In the genomic region with DNA sequence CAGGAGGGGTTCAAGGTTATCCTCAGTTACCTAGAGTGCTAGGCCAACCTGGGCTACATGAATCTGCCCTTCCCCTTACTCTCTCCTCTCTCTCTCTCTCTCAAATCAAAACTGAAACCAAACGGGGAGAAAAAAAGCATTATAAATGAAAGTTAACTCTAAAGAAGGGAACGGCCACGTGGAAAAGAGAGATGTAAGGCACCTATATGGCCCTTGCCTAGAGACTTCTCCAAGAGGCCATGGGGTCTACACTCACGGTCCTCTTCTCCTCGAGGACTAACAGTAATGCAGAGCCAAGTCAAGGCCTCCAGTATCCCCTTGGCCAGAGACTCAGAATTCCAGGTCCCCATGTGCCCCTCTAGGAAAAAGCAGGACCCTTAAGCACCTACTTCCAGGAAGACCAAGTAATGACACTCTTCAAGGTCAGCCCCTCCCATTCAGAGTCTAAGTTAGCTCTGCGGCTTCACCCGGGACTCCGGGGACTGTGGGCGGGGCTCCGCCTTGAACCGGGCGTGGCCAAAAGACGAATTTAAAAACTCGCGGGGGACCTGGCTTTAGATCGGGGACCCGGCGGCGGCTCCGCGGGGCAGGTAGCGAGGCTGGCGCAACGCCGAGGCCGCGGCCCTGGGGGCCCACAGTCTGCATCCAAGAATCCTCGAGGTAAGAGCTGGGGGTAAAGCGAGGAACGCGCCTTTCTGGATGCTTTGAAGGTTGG, we compare ENCODE assay signal across 8 mouse cellular contexts. TPM values are rescaled to one million over a fixed set of nuclear protein-coding genes. Genes with fewer than 3 reads are reported as not detected.
DNase-seq lines count a peak whose midpoint lies in the region; ATAC-seq and TF ChIP-seq lines count a peak whose summit lies in the region.

A gene (plus strand): TSS at position 558 of the 715 bp plus-strand sequence.

- H3K4me1 ChIP-seq in forebrain, embryonic 13.5 days: peaks cover 21% of the 10 kb centered on the region
- peaks cover 17% of the 10 kb centered on the region for H3K4me1 ChIP-seq in hindbrain, embryonic 12.5 days
- peaks cover 17% of the 10 kb centered on the region; the same call in 1 of the 2 replicates for H3K4me1 ChIP-seq in limb, embryonic 12.5 days (replicated peaks)
- H3K4me1 ChIP-seq in midbrain, embryonic 11.5 days (ENCODE audit: control insufficient read depth, insufficient read depth, low read length): peaks cover 8% of the 10 kb centered on the region

- H3K4me3 ChIP-seq in layer of hippocampus, adult 2 months: peak within 1 kb of the TSS; percentile 61
- H3K4me3 ChIP-seq in forebrain, embryonic 13.5 days: peak within 1 kb of the TSS; percentile 59
- peak within 1 kb of the TSS; percentile 54 for H3K4me3 ChIP-seq in hindbrain, embryonic 12.5 days
- H3K4me3 ChIP-seq in limb, embryonic 12.5 days (replicated peaks): peak within 1 kb of the TSS; percentile 57
- peak within 1 kb of the TSS; percentile 53 for H3K4me3 ChIP-seq in midbrain, embryonic 11.5 days (ENCODE audit: low read depth, low read length)

- no peak for TF ChIP-seq CTCF in layer of hippocampus, adult 2 months (conservative IDR thresholded peaks at IDR 0.05)

- DNase-seq in layer of hippocampus, adult 2 months (ENCODE audit: low spot score in 2 of 2): peak in 1 of 2 experiments; percentile 44
- DNase-seq in layer of hippocampus, adult 8-10 months (ENCODE audit: low spot score in 2 of 2): no peak
- DNase-seq in c-Kit-positive CD71-negative TER-119-negative erythroid progenitor cells, embryonic 14.5 days (ENCODE audit: low read depth): peak; percentile 80
- no peak for DNase-seq in midbrain, embryonic 11.5 days (ENCODE audit: low spot score, missing footprints)
- peak; percentile 76 to 81 for DNase-seq in spleen, postnatal 14 days (ENCODE audit: low spot score in 2 of 2)

- H3K36me3 ChIP-seq in forebrain, embryonic 13.5 days (ENCODE audit: poor library complexity, severe bottlenecking): peaks cover 11% of the 10 kb centered on the region
- no peaks in the 10 kb centered on the region; the same call in 1 of the 2 replicates for H3K36me3 ChIP-seq in hindbrain, embryonic 12.5 days
- peaks cover 8% of the 10 kb centered on the region; the same call in 1 of the 2 replicates for H3K36me3 ChIP-seq in limb, embryonic 12.5 days
- no peaks in the 10 kb centered on the region for H3K36me3 ChIP-seq in midbrain, embryonic 11.5 days (ENCODE audit: control insufficient read depth, insufficient read depth, low read length)

- 10% methylated on average over 31 of the region's 31 CpGs for WGBS in forebrain, embryonic 13.5 days
- 9% methylated on average over 31 of the region's 31 CpGs for WGBS in hindbrain, embryonic 12.5 days
- WGBS in limb, embryonic 12.5 days: 11% methylated on average over 31 of the region's 31 CpGs
- 10% methylated on average over 31 of the region's 31 CpGs for WGBS in midbrain, embryonic 11.5 days

- peak within 1 kb of the TSS; percentile 81 for H3K27ac ChIP-seq in layer of hippocampus, adult 2 months
- H3K27ac ChIP-seq in forebrain, embryonic 13.5 days: no peak within 1 kb of the TSS
- no peak within 1 kb of the TSS; the same call in 1 of the 2 replicates for H3K27ac ChIP-seq in hindbrain, embryonic 12.5 days
- H3K27ac ChIP-seq in limb, embryonic 12.5 days: 0 out of 2 replicates have a peak within 1 kb of the TSS, but pooled peaks have one; percentile 23
- no peak within 1 kb of the TSS for H3K27ac ChIP-seq in midbrain, embryonic 11.5 days (ENCODE audit: low read depth, low read length)

- peaks cover 7% of the 10 kb centered on the region; the same call in 1 of the 2 replicates for H3K9me3 ChIP-seq in forebrain, embryonic 13.5 days (replicated peaks)
- no peaks in the 10 kb centered on the region for H3K9me3 ChIP-seq in hindbrain, embryonic 12.5 days (replicated peaks)
- H3K9me3 ChIP-seq in limb, embryonic 12.5 days: peaks cover 8% of the 10 kb centered on the region; the same call in 1 of the 2 replicates
- no peaks in the 10 kb centered on the region for H3K9me3 ChIP-seq in midbrain, embryonic 11.5 days (ENCODE audit: control insufficient read depth, low read length)

- H3K4me2 ChIP-seq in forebrain, embryonic 13.5 days: peak within 1 kb of the TSS; percentile 81
- H3K4me2 ChIP-seq in hindbrain, embryonic 12.5 days (replicated peaks): peak within 1 kb of the TSS; percentile 95
- peak within 1 kb of the TSS; percentile 90 for H3K4me2 ChIP-seq in limb, embryonic 12.5 days
- peak within 1 kb of the TSS; percentile 95 for H3K4me2 ChIP-seq in midbrain, embryonic 11.5 days

- no peaks in the 10 kb centered on the region for H3K27me3 ChIP-seq in forebrain, embryonic 13.5 days
- peaks cover 10% of the 10 kb centered on the region for H3K27me3 ChIP-seq in hindbrain, embryonic 12.5 days
- H3K27me3 ChIP-seq in limb, embryonic 12.5 days: peaks cover 49% of the 10 kb centered on the region
- H3K27me3 ChIP-seq in midbrain, embryonic 11.5 days (ENCODE audit: control insufficient read depth, insufficient read depth, low read length): no peaks in the 10 kb centered on the region

- ATAC-seq in forebrain, embryonic 13.5 days: peak; percentile 31; the same call in 1 of the 2 replicates
- 0 out of 2 replicates have a peak, but pooled peaks have one; percentile 15 for ATAC-seq in hindbrain, embryonic 12.5 days (ENCODE audit: low FRiP score)
- ATAC-seq in limb, embryonic 12.5 days (ENCODE audit: insufficient number of reproducible peaks, insufficient read depth, low FRiP score, low TSS enrichment, low read depth): 0 out of 2 replicates have a peak, but pooled peaks have one; percentile 17
- peak; percentile 18; the same call in 1 of the 2 replicates for ATAC-seq in midbrain, embryonic 11.5 days (ENCODE audit: low FRiP score)

- peak within 1 kb of the TSS; percentile 71 for H3K9ac ChIP-seq in forebrain, embryonic 13.5 days
- H3K9ac ChIP-seq in hindbrain, embryonic 12.5 days: peak within 1 kb of the TSS; percentile 63
- H3K9ac ChIP-seq in limb, embryonic 12.5 days (replicated peaks): peak within 1 kb of the TSS; percentile 53
- H3K9ac ChIP-seq in midbrain, embryonic 11.5 days (ENCODE audit: low read length): peak within 1 kb of the TSS; percentile 73

RNA-seq across cellular contexts. Expression of the gene that starts here (rescaled TPM):
- total RNA-seq in layer of hippocampus, adult 2 months (2021): 1 to 10 TPM; 2.8 to 3.0 TPM
- 1 to 10 TPM; 2.8 to 4.1 (median 3.2) TPM for total RNA-seq in layer of hippocampus, adult 8-10 months (2022)
- polyA plus RNA-seq in forebrain, embryonic 13.5 days (2015; fragmentation: Nextera tagmentation; extraction: Ambion mirVana): 1.3 and 1.6 TPM in 2 replicates
- 1.3 and 2.2 TPM in 2 replicates for polyA plus RNA-seq in hindbrain, embryonic 12.5 days (2016; fragmentation: Nextera tagmentation; extraction: Ambion mirVana)
- polyA plus RNA-seq in limb, embryonic 12.5 days (2016; fragmentation: Nextera tagmentation; extraction: Ambion mirVana): 1.2 and 1.3 TPM in 2 replicates
- 0.63 and 1.2 TPM in 2 replicates for polyA plus RNA-seq in midbrain, embryonic 11.5 days (2014; fragmentation: Nextera tagmentation; extraction: Ambion mirVana)

Comparison
In these comparisons a context has a peak if more than half of its experiments do, and no peak if none do; other contexts are left out.
1. DNase-seq: peak in c-Kit-positive CD71-negative TER-119-negative erythroid progenitor cells, embryonic 14.5 days (single experiment) and spleen, postnatal 14 days (2 of 2); none in layer of hippocampus, adult 8-10 months (0 of 2) and midbrain, embryonic 11.5 days (single experiment).
2. H3K27ac ChIP-seq: peak in layer of hippocampus, adult 2 months (single experiment) and limb, embryonic 12.5 days (single experiment); none in forebrain, embryonic 13.5 days (single experiment), hindbrain, embryonic 12.5 days (single experiment) and midbrain, embryonic 11.5 days (single experiment).
3. Peak in every context shown above with its lines, with median percentiles within 50 percentile points of each other: H3K4me3 ChIP-seq, ATAC-seq, H3K4me2 ChIP-seq and H3K9ac ChIP-seq.